Mouse (Mus musculus) T-helper 17 cell (primary cell): ENCODE measurements around the gene Cct8l1.

Experiments
- in situ Hi-C, 2 experiments: fragments of 300-600 bp; cut with MboI, MseI; formaldehyde crosslinking; loops; 1 replicate in 1 of 2; 2 replicates in 1 of 2; pipeline ENCODE4 v1.15.1; 2025; ENCODE audit warnings: high pct_unique_total_duplicates in 2 of 2

Cct8l1 gene

GRCm38 (mm10) chr5:25529529-25530421, 13.9 kb downstream of the Cct8l1 start:
- in situ Hi-C loops: no loop called here

GRCm38 (mm10) chr5:25530629-25531028, 14.8 kb downstream of the Cct8l1 start:
- in situ Hi-C loops: no loop called here

- in situ Hi-C loops: no loop called here
Measured at GRCm38 (mm10) chr5:25532256-25533147, 16.6 kb downstream of the Cct8l1 start.

GRCm38 (mm10) chr5:25533298-25533697, 17.4 kb downstream of the Cct8l1 start:
- in situ Hi-C loops: no loop called here

- in situ Hi-C loops: no loop called here
Measured at GRCm38 (mm10) chr5:25535566-25535965, 19.7 kb downstream of the Cct8l1 start.

GRCm38 (mm10) chr5:25536451-25536850, 20.6 kb downstream of the Cct8l1 start:
- in situ Hi-C loops: no loop called here

- in situ Hi-C loops: no loop called here
Measured at GRCm38 (mm10) chr5:25536921-25537409, 21.1 kb downstream of the Cct8l1 start.

- in situ Hi-C loops: no loop called here
Measured at GRCm38 (mm10) chr5:25540412-25540811, 24.5 kb downstream of the Cct8l1 start.

- in situ Hi-C loops: no loop called here
Measured at GRCm38 (mm10) chr5:25540921-25541320, 25.1 kb downstream of the Cct8l1 start.

GRCm38 (mm10) chr5:25541661-25542060, 25.8 kb downstream of the Cct8l1 start:
- in situ Hi-C loops: no loop called here

GRCm38 (mm10) chr5:25544061-25544460, 28.2 kb downstream of the Cct8l1 start:
- in situ Hi-C loops: no loop called here

GRCm38 (mm10) chr5:25544566-25544965, 28.7 kb downstream of the Cct8l1 start:
- in situ Hi-C loops: no loop called here

- in situ Hi-C loops: no loop called here
Measured at GRCm38 (mm10) chr5:25546912-25547311, 31.0 kb downstream of the Cct8l1 start.

GRCm38 (mm10) chr5:25550912-25551311, 35.0 kb downstream of the Cct8l1 start:
- in situ Hi-C loops: no loop called here

GRCm38 (mm10) chr5:25554210-25554609, 38.3 kb downstream of the Cct8l1 start:
- in situ Hi-C loops: no loop called here

GRCm38 (mm10) chr5:25554689-25555088, 38.8 kb downstream of the Cct8l1 start:
- in situ Hi-C loops: no loop called here

GRCm38 (mm10) chr5:25555684-25556083, 39.8 kb downstream of the Cct8l1 start:
- in situ Hi-C loops: no loop called here

- in situ Hi-C loops: no loop called here
Measured at GRCm38 (mm10) chr5:25556363-25556762, 40.5 kb downstream of the Cct8l1 start.
